Mouse (Mus musculus): Measurements from ENCODE around the gene Tmem94.

GRCm38 (mm10) chr11:115843891-115844239, 78.6 kb downstream of the Tmem94 start:
- TF ChIP-seq MAFK (IDR thresholded peaks at IDR 0.05; ENCODE audit: insufficient read depth, low read depth, low read length): no peak
- no peak for TF ChIP-seq ZC3H11A (IDR thresholded peaks at IDR 0.05; ENCODE audit: borderline replicate concordance, low read depth, low read length)
- TF ChIP-seq ZNF384 (IDR thresholded peaks at IDR 0.05; ENCODE audit: low read depth, low read length): no peak
- no peak for TF ChIP-seq CHD2 (IDR thresholded peaks at IDR 0.05; ENCODE audit: low read depth, low read length)
